Mouse (Mus musculus) liver, embryonic 14.5 days (tissue): ENCODE results near the gene Cerk. TPM values are rescaled to one million over a fixed set of nuclear protein-coding genes. Genes with fewer than 3 reads are reported as not detected.
A peak's percentile ranks its signal among the peaks of the same experiment; 100 is the strongest.

Source experiments
- ATAC-seq: fragments of 200-750 bp; cut with Nextera tagmentation; 2 replicates; pipeline ENCODE4 v1.8.0; 2017; ENCODE audit warnings: moderate number of reproducible peaks, mild to moderate bottlenecking, moderate library complexity; ENCODE audit not compliant: insufficient read depth
- DNase-seq, 3 experiments: peaks; one replicate each; pipeline ENCODE4 v3.0.0-alpha.2; 2012 to 2013; ENCODE audit warnings: low read depth in 3 of 3, low spot score in 3 of 3
- H3K27ac ChIP-seq: fragments of 300-500 bp; sonication (generic); 2 replicates; pipeline ENCODE4 v1.5.1; 2014; ENCODE audit warnings: moderate library complexity, mild to moderate bottlenecking, control low read depth, inconsistent platforms
- H3K27me3 ChIP-seq: fragments of 300-500 bp; sonication (generic); 2 replicates; pipeline ENCODE4 v1.6.1; 2014; ENCODE audit warnings: mild to moderate bottlenecking, low read length, moderate library complexity; ENCODE audit not compliant: control insufficient read depth, insufficient read depth
- H3K36me3 ChIP-seq: fragments of 300-500 bp; sonication (generic); replicated peaks from 2 replicates; pipeline ENCODE4 v1.6.1; 2014; ENCODE audit warnings: low read depth; ENCODE audit not compliant: control insufficient read depth, insufficient read depth
- H3K4me1 ChIP-seq, 2 experiments: fragments of 200-500 bp in 1 of 2; fragments of 300-500 bp in 1 of 2; sonication (generic) in 1 of 2; replicated peaks; 2 replicates each; pipeline ENCODE4 v1.6.1; 2012 to 2014; ENCODE audit warnings: antibody characterized with exemption in 1 of 2, inconsistent platforms in 1 of 2, low read length in 1 of 2; ENCODE audit not compliant: control insufficient read depth in 2 of 2, insufficient read depth in 2 of 2
- H3K4me2 ChIP-seq: fragments of 300-500 bp; sonication (generic); 2 replicates; pipeline ENCODE4 v1.6.1; 2014; ENCODE audit warnings: low read depth, mild to moderate bottlenecking, control low read depth, moderate library complexity
- H3K4me3 ChIP-seq, 2 experiments: fragments of 200-500 bp in 1 of 2; fragments of 300-500 bp in 1 of 2; sonication (generic) in 1 of 2; 2 replicates each; pipeline ENCODE4 v1.5.1; 2012 to 2014; ENCODE audit warnings: low read depth in 2 of 2, low read length in 2 of 2, mild to moderate bottlenecking in 2 of 2, control low read depth in 1 of 2, inconsistent platforms in 1 of 2, moderate library complexity in 1 of 2; ENCODE audit not compliant: insufficient read depth in 1 of 2
- H3K9ac ChIP-seq: fragments of 300-500 bp; sonication (generic); replicated peaks from 2 replicates; pipeline ENCODE4 v1.6.1; 2014; ENCODE audit warnings: mild to moderate bottlenecking, control low read depth, moderate library complexity
- H3K9me3 ChIP-seq: fragments of 300-500 bp; sonication (generic); 2 replicates; pipeline ENCODE4 v1.6.1; 2016; ENCODE audit warnings: low read length, mixed read lengths; ENCODE audit not compliant: control insufficient read depth
- CTCF ChIP-seq: IDR thresholded peaks from 2 replicates; pipeline ENCODE4 v1.5.1; 2016; ENCODE audit warnings: antibody characterized with exemption, low read depth, control low read depth
- EP300 ChIP-seq: IDR thresholded peaks from 2 replicates; pipeline ENCODE4 v1.6.1; 2016; ENCODE audit warnings: antibody characterized with exemption, low read depth
- WGBS: fragments of 180-500 bp; shearing (Covaris S2); extraction: QIAGEN DNeasy Blood & Tissue Kit; methylation state at CpG from one replicate; pipeline ENCODE4 v1.1.7; 2014; ENCODE audit not compliant: insufficient replicate concordance; 5-methylcytosine and 5-hydroxymethylcytosine counted together
- polyA plus RNA-seq, 2 experiments: library from polyadenylated mRNA; depleted of rRNA in 1 of 2; stranded (reverse) in 1 of 2; unstranded in 1 of 2; fragments of >200 nt; fragmentation: Nextera tagmentation in 1 of 2; extraction: Ambion mirVana in 1 of 2; gene quantifications; 2 replicates each; pipeline versions ENCODE4 v1.2.1 to v1.2.3; 2012 to 2014

Gene Cerk
- polyA plus RNA-seq, 2 experiments = 2.7 to 2.9 TPM

DNA sequence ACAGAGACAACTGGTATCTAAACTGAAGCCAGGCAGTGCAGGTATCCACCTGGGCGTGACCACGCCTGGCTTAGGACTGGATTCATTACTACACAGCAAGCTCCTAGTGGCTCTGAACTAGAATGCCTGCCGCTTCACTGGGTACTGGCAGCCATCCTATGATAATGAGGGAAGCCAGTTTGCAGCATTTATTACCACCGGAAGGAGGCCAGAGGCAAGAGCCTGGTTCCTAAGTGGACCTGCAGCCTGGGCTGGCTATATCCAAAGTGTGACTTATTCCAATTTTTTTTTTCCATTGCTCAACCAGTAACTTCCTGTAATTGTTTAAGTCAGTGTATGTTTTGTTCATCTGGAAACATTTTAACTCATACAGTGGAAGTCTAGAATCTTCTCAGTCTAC, 20.4 kb upstream of the Cerk start:
- WGBS = 58% methylated on average over 4 of the region's 4 CpGs
- H3K9ac ChIP-seq = no peak overlapping the region

DNA sequence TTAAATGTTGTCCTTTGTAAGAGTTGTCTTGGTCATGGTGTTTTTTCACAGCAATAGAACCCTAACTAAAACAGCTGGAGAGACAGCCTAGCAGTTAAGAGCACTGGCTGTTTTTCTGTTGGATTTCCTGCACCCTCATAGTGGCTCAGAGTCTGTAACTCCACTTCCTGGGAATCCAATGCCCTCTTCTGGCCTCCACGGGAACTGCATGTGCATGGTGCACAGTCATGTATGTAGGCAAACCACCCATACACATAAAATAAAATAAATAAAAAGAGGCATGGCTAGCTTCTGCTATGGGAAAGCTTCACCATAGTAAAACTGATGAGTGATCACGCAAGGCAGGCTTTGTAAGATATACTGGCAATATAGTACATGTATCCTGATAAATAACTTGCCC, 19.4 kb upstream of the Cerk start:
- DNase-seq (no peak), ATAC-seq (peak; percentile 42; the same call in 1 of the 2 replicates)
- Histone ChIP-seq H3K36me3 (no peaks in the 10 kb centered on the region), H3K27ac (no peak overlapping the region), H3K9ac (no peak overlapping the region), H3K4me3 (no peak overlapping the region), H3K27me3 (no peaks in the 10 kb centered on the region), H3K4me1 (peaks cover 4 to 17% of the 10 kb centered on the region in 2 experiments; a peak in 2 of 4 replicates), H3K4me2 (no peak overlapping the region), H3K9me3 (no peaks in the 10 kb centered on the region)
- 44% methylated on average over 2 of the region's 2 CpGs for WGBS
- TF ChIP-seq EP300 = no peak
- TF ChIP-seq CTCF = peak; percentile 80

More for the DNA sequence above, 20.4 kb upstream of the Cerk start:
- no peak for DNase-seq
- H3K9me3 ChIP-seq = no peaks in the 10 kb centered on the region
- no peaks in the 10 kb centered on the region for H3K27me3 ChIP-seq
- no peak for ATAC-seq
- TF ChIP-seq EP300 (no peak), CTCF (no peak)
- no peak overlapping the region for H3K4me3 ChIP-seq
- peaks cover 4 to 14% of the 10 kb centered on the region in 2 experiments; a peak in 2 of 4 replicates for H3K4me1 ChIP-seq
- H3K4me2 ChIP-seq = no peak overlapping the region
- H3K36me3 ChIP-seq = no peaks in the 10 kb centered on the region
- H3K27ac ChIP-seq = no peak overlapping the region

DNA sequence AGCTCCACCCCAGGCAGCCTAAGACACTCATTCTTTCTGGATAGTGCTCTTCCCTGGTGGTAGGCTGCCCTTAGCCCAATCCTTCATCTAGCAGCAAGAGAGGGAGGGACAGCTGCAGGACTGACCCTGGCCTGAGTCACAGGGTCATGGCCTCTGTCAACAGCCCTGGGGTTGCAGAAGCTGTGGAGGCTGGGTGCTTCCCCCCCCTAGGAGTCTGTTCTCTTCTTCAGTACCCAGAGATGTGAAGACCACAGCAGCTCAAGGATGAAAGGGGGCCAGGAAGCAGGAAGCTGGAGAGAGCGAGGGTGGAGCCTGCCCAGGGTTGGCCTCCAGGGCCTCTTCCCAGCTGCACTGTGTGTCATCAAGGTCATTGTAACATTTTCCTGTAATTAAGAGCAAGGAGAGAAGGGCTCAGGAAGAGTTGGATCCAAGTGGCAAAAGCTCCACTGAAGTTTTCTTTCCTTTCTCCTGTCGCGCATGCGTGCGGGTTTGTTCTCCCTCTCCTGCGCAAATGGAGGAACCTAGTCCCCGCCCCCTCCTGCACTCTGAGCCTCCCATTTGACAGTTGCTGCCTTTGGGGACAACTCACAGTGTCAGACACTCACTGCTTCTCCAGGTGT, 18.1 kb upstream of the Cerk start:
- ATAC-seq = peak; percentile 36
- TF ChIP-seq EP300 = no peak
- no peak for TF ChIP-seq CTCF
- peaks cover 4 to 17% of the 10 kb centered on the region in 2 experiments; a peak in 2 of 4 replicates for H3K4me1 ChIP-seq
- no peak overlapping the region for H3K9ac ChIP-seq
- H3K4me2 ChIP-seq = peak overlapping the region; percentile 31
- no peak overlapping the region for H3K4me3 ChIP-seq
- no peaks in the 10 kb centered on the region for H3K9me3 ChIP-seq
- H3K36me3 ChIP-seq = no peaks in the 10 kb centered on the region
- peak in 1 of 3 experiments; percentile 47 for DNase-seq
- no peaks in the 10 kb centered on the region for H3K27me3 ChIP-seq
- H3K27ac ChIP-seq = no peak overlapping the region
- 21% methylated on average over 7 of the region's 7 CpGs for WGBS

DNA sequence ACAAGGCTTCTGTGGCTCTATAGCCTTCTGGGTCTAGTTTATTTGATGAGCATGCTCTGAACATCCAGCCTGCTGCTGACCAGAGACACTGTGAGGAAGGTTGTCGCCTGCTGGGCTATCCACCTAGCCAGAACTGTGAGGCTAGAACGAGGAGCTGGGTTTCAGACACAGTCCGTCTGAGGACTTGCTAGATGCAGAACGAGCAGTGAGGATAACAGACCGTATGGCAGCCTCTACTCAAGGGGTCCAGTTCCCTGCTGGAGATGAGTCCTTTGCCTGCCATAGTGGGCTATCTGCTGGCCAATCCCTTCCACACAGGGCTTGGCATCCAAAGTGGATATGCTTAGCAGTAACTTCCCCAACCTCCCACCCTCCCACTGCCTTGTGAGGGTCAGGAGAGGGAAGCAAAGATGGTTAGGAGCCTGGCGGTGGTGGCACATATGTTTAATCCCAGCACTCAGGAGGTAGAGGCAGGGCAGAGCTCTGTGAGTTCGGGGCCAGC, 17.4 kb upstream of the Cerk start:
- no peak overlapping the region for H3K4me2 ChIP-seq
- ATAC-seq (no peak), DNase-seq (no peak)
- peaks cover 4 to 17% of the 10 kb centered on the region in 2 experiments; a peak in 2 of 4 replicates for H3K4me1 ChIP-seq
- no peaks in the 10 kb centered on the region for H3K36me3 ChIP-seq
- no peaks in the 10 kb centered on the region for H3K27me3 ChIP-seq
- H3K4me3 ChIP-seq = no peak overlapping the region
- H3K9me3 ChIP-seq = no peaks in the 10 kb centered on the region
- no peak overlapping the region for H3K9ac ChIP-seq
- no peak overlapping the region for H3K27ac ChIP-seq
- TF ChIP-seq EP300 (no peak), CTCF (no peak)
- WGBS = 54% methylated on average over 7 of the region's 7 CpGs

DNA sequence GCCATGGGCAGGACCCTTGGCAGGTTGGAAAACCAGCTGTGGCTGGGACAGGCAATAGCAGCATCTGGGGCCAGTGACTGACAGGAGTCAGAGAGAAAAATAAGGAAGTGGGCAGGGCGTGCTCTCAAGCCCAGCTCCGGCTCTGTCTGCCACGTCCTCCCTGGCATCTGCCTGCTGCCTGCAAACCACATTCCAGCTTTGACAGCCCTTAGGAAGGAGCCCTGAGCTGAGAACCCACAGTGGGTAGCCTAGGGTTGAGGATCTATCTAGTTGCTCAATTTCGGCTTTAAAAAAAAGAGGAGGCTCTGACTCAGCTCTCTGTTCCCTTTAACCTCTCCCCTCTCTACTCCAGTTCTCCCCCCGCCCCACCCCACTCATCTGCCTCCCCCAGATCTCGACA, 16.7 kb upstream of the Cerk start:
- WGBS = 5% methylated on average over 6 of the region's 6 CpGs
- Histone ChIP-seq H3K9ac (no peak overlapping the region), H3K36me3 (no peaks in the 10 kb centered on the region), H3K9me3 (no peaks in the 10 kb centered on the region), H3K4me3 (no peak overlapping the region), H3K4me2 (no peak overlapping the region), H3K4me1 (peaks cover 4 to 17% of the 10 kb centered on the region in 2 experiments; a peak in 2 of 4 replicates), H3K27me3 (no peaks in the 10 kb centered on the region), H3K27ac (no peak overlapping the region)
- no peak for TF ChIP-seq CTCF
- TF ChIP-seq EP300 = no peak
- ATAC-seq = 0 out of 2 replicates have a peak, but pooled peaks have one; percentile 2
- no peak for DNase-seq
